Mouse (Mus musculus): ENCODE data around the gene Klhl7. TPM values are rescaled to one million over a fixed set of nuclear protein-coding genes. Genes with fewer than 3 reads are reported as not detected.

Gene Klhl7
- polyA plus RNA-seq, 1 experiment from 2014 or later: 53.2 TPM

DNA sequence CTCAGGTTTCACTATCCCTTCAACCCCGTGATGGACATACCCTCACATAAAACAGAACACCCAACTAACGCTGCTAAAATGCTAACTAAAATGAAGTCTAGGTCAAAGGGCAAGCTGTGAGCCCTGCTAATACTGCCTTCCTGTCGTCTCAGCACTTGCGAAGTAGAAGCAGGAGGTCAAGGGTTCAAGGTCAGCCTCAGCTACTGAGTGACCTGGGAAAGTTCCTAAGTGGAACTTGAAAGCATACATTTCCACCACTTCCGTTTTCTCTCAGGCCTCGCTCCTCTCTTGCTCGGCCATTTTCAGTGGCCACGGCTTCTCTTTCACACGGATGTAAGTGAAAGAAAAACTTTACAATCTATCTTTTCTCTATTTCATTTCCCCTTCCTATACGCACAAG lies 107.6 kb downstream of the Klhl7 start:
- Histone ChIP-seq H3K27ac (replicated peaks; ENCODE audit: low read depth, low read length) (no peak overlapping the region), H3K27me3 (replicated peaks; ENCODE audit: control insufficient read depth, insufficient read depth, low read length) (no peaks in the 10 kb centered on the region), H3K9ac (ENCODE audit: low read depth, low read length) (no peak overlapping the region), H3K4me3 (ENCODE audit: low read depth, low read length) (no peak overlapping the region), H3K4me1 (ENCODE audit: control insufficient read depth, insufficient read depth, low read length) (no peaks in the 10 kb centered on the region), H3K36me3 (ENCODE audit: control insufficient read depth, insufficient read depth, low read length) (no peaks in the 10 kb centered on the region), H3K9me3 (ENCODE audit: control insufficient read depth, low read length) (no peaks in the 10 kb centered on the region), H3K4me2 (ENCODE audit: low read depth, low read length) (no peak overlapping the region)
- WGBS: 53% methylated on average over 10 of the region's 10 CpGs
- no peak for DNase-seq (ENCODE audit: low spot score)
- no peak for ATAC-seq (ENCODE audit: low read depth)

DNA sequence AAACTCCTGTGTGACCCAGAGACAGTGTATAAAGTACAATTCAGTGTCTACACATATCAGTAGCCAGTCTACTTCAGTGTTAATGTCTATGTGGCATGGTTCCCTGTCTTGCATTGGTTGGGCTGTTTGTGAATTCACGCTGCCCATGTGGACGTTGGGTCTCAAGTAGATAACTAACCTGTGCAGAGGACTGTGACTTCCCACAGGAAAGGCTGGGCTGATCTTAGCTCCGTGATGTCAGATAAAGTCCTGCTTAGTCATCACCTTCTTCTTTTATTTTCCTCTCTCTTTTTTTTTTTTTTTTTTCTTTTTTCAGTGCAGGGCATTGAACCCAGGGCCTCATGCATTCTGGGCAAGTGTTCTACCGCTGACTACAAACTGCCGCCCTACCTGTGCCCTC lies 108.1 kb downstream of the Klhl7 start:
- H3K27me3 ChIP-seq (replicated peaks; ENCODE audit: control insufficient read depth, insufficient read depth, low read length): no peaks in the 10 kb centered on the region
- ATAC-seq (ENCODE audit: low read depth): no peak
- WGBS: 89% methylated on average over 5 of the region's 5 CpGs

More for the DNA sequence above, 108.1 kb downstream of the Klhl7 start:
- Histone ChIP-seq H3K9ac (ENCODE audit: low read depth, low read length) (no peak overlapping the region), H3K9me3 (ENCODE audit: control insufficient read depth, low read length) (no peaks in the 10 kb centered on the region), H3K4me1 (ENCODE audit: control insufficient read depth, insufficient read depth, low read length) (no peaks in the 10 kb centered on the region), H3K4me2 (ENCODE audit: low read depth, low read length) (no peak overlapping the region), H3K36me3 (ENCODE audit: control insufficient read depth, insufficient read depth, low read length) (no peaks in the 10 kb centered on the region), H3K4me3 (ENCODE audit: low read depth, low read length) (no peak overlapping the region), H3K27ac (replicated peaks; ENCODE audit: low read depth, low read length) (no peak overlapping the region)
- DNase-seq (ENCODE audit: low spot score): no peak

Other genes with a start within 250 kb of the Klhl7 start
- 38.4 and 40.2 TPM in 2 replicates for gene Fam126a, start 69.9 kb upstream of the Klhl7 start, polyA plus RNA-seq (2014; fragmentation: Nextera tagmentation; extraction: Ambion mirVana)
- 11.2 and 15.3 TPM in 2 replicates for gene Nupl2, start 64.4 kb downstream of the Klhl7 start, polyA plus RNA-seq (2014; fragmentation: Nextera tagmentation; extraction: Ambion mirVana)

Measured in embryonic facial prominence, embryonic 14.5 days (tissue).